Mouse (Mus musculus): ENCODE results near the gene Gm49510.

GRCm38 (mm10) chr15:78914823-78915659 is 15.6 kb downstream of the Gm49510 start:
- TF ChIP-seq ZC3H11A (IDR thresholded peaks at IDR 0.05; ENCODE audit: low read depth, low read length): no peak
- no peak for TF ChIP-seq CTCF (IDR thresholded peaks at IDR 0.05 in 2 of 3, conservative IDR thresholded peaks at IDR 0.05 in 1 of 3; ENCODE audit: control insufficient read depth in 1 of 3, insufficient read depth in 1 of 3, low read depth in 2 of 3, low read length in 3 of 3, poor library complexity in 1 of 3, severe bottlenecking in 1 of 3)
- TF ChIP-seq ZKSCAN1 (IDR thresholded peaks at IDR 0.05; ENCODE audit: low read depth, low read length): no peak
- TF ChIP-seq CHD1 (IDR thresholded peaks at IDR 0.05; ENCODE audit: low read depth, low read length): no peak
- no peak for TF ChIP-seq TBP (IDR thresholded peaks at IDR 0.05; ENCODE audit: low read depth, low read length)
- TF ChIP-seq POLR2AphosphoS2 (IDR thresholded peaks at IDR 0.05; ENCODE audit: low read length): no peak
- TF ChIP-seq RCOR1 (IDR thresholded peaks at IDR 0.05; ENCODE audit: low read depth, low read length): no peak
- TF ChIP-seq TAL1 (IDR thresholded peaks at IDR 0.05; ENCODE audit: low read length): no peak
- TF ChIP-seq E2F4 (IDR thresholded peaks at IDR 0.05; ENCODE audit: borderline replicate concordance, low read depth, low read length): no peak
- TF ChIP-seq USF2 (IDR thresholded peaks at IDR 0.05; ENCODE audit: borderline replicate concordance in 1 of 2, insufficient read depth in 1 of 2, low read depth in 1 of 2, low read length in 2 of 2): no peak

All from MEL (cell line).